Mouse (Mus musculus): ENCODE measurements around the gene Adgra1. TPM values are rescaled to one million over a fixed set of nuclear protein-coding genes. Genes with fewer than 3 reads are reported as not detected.

Gene Adgra1
- total RNA-seq (2021) = 10 to 100 TPM; 52.4 to 54.7 TPM

DNA sequence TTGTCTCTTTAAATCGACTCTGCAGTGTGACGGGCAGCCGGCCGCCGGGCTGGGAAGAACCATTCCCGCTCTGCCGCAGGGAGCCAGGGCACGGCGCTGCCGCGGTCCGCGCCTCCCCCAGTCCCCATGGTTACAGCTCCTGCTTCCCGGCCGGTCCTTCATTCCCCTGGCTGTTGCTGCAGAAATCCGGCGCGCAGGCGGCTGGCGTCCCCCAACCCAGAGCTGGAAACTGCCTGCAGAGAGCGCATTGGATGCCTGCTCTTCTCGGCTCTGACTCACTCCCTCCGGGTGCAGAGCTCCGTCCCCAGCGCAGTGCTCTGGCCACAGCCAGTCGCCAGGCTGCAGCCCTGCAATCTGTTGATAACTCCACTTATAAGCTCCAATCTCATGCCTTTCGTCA is at the start of gene Adgra1:
Gene Adgra1 (plus strand): TSS at position 139 of the 400 bp plus-strand sequence.
- peak; percentile 79 to 88 for DNase-seq (ENCODE audit: extremely low spot score in 1 of 2, low spot score in 1 of 2)

DNA sequence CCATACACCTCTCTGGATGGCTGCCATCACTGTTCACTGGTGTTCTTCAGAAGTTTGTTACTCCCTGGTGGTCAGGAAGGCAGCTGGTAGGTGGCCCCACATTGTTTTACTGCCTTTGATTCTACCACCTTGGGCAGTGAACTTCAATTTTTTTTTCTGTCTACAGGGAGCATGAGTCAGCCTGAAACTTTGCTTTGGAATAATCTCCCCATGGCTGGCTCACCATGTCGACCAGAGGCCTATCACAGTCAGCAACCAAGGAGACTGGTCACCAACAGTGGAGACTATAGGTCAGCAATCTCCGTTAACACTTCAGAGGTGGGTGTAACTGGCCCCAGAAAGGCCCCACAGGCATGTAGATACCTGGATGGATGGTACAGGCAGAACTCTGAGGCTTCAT is 46.6 kb upstream of the Adgra1 start:
- no peak for DNase-seq (ENCODE audit: extremely low spot score in 1 of 2, low spot score in 1 of 2)

DNA sequence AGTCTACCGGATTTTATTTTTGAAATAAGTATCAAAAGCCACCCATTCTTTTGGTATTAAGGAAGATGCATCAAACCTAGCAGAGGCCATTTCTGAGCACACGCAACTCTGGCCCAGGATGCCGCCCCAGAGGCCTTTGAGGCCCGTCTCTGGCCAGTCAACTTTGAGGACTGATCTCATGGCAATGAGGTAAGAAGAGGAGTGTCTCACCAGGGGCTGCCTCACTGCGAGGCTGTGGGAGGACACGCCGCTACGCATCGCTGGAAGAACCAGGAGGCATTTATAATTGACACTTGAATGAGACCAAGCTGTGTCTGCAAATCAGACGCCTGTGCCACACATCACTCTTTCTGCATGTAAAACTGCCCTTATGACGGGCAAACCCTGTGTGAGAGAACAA is 45.0 kb upstream of the Adgra1 start:
- no peak for DNase-seq (ENCODE audit: extremely low spot score in 1 of 2, low spot score in 1 of 2)

DNA sequence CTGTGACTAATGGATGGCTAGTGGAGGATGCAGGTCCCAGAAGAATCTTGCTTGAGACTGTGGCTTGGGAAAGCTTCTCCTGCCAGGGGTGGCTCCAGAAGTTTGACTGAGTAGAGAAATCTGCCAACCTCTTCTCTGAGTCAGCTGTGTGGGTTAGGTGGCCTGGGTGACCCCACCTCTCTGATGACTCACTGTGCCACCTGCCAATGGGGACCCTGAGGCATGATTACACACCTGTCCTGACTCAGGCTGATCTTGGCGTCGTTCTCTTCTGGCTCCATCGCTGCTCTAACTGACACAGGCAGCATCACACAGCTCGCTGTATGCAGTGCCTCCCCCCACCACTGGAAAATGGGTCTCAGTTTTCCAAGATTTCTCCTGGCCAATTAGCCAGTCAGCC is 44.3 kb upstream of the Adgra1 start:
- no peak for DNase-seq (ENCODE audit: extremely low spot score in 1 of 2, low spot score in 1 of 2)

DNA sequence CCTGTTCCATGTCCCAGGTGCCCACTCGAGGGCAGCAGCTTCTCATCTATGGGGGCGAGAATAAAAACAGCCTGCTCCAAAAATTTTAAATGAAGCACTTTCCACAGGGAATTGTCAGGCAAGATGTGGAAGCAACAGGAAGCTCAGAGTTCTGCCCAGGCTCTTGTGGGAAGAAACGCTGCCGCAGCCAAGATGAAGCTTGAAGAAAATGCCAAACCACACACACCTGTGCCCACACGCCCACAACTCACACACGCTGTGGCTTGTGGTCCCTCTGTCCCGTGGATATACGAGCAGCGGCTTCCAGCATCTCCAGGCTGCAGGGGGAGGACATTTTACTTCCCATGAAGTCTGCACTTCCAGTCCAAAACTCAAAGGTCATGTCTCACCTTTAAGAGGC is 42.4 kb upstream of the Adgra1 start:
- DNase-seq (ENCODE audit: extremely low spot score in 1 of 2, low spot score in 1 of 2) = no peak

DNA sequence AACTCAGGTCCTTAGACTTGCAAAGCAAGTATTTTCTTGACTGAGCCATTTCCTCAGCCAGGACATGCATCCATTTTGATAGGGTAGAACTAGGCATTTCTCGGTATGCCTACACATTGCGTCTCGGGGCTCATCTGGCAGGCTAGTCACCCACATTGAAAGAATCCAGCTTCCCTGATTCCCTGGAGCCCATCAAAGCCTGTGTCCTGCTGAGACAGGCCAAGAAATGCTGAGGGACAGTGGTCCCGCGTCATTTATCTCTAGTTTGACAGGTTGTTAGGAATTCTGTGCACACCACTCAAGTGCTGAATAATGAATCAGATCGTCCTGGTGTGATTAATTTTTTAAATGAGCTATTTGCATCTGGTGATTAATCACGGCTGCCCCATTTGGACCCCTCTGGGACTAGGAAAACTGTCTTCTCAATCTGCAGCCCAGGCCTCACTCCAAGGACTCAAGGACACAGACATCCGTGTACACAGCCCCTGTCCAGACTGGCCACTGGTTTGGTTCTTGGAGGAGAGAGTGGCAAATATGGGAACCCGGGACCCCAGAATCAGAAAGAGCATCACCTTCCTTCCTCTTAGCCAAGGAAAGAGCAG is 38.9 kb upstream of the Adgra1 start:
- DNase-seq (ENCODE audit: extremely low spot score in 1 of 2, low spot score in 1 of 2) = no peak

DNA sequence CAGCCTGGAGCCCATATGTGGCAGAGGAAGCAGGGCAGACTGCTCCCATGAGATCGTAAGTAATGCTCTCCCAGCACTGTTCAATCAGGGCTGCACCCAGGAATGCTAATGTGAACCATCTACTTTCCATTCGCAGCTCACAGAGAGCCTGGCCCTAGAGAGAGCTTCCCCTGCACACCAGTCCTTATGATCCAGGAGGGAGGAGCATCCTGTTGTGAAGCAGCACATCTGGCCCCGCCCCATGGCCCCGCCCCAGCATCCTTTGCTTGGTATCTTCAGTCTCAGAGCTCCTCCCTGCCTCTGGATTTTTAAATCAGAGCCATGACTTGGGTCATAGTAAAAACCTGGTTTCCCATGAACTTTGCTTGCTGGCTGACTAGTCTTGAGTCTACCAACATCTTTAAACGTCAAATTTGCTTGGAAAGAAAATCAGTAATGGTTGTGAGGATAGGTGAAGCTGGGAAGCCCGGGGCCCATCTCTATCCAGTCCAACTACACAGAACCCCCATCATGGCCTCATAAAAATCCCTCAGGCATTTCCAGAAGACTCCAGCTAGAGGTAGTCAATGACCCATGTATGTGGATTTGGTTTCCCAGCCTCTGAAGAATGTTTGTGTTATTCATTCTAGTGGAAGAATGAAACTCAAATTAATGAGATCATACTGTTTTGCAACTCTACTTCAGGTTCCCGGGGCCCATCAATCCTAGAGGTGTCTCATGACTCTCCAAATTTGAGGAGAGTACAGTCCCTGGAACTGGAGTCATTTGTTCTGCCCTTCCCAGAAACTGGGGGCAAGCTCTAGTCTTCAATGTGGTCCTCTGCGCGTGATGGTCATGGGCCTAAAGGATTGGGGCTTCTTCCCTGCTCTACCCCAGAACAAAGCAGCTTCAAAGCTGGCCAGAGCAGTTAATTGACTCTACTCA is 36.5 kb upstream of the Adgra1 start:
- no peak for DNase-seq (ENCODE audit: extremely low spot score in 1 of 2, low spot score in 1 of 2)

DNA sequence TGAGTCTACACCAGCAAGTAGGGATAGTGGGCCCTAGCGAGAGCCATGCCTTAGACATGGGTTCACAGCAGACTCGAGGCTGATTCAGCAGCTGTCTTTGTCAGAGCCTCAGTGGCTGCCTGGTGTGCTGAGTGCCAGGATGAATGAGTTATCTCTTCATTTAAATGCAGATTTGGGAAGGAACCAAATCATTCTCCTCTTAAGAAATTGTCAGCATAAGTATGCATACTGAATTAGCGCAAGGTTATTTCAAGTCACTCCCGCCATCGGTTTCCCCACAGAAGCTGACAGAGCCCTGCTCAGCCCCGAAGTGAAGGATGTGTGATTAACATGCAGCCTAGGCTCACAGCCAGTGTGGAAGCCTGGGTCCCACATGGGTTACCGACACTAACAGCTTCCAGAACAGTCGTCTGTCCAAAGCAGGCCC is 27.8 kb upstream of the Adgra1 start:
- no peak for DNase-seq (ENCODE audit: extremely low spot score in 1 of 2, low spot score in 1 of 2)

DNA sequence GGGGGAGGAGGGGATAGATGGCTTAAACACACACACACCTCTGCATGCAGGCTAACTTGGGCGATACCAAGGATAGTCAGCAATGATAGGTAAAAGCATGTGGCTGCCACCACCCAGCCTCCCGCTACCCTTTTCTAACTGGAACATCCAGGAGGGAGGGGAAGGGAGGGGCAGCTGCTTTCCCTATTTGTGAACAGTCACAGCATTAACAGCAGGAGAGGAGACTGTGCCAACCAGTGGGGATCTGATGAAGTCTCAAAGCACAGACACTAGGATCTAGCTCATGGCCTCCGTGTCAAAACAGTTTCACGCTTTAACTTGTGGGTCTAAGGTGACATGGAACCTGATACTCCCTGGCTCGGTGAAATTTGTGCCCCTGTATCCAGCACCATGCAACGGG is 23.9 kb upstream of the Adgra1 start:
- DNase-seq (ENCODE audit: extremely low spot score in 1 of 2, low spot score in 1 of 2) = no peak

DNA sequence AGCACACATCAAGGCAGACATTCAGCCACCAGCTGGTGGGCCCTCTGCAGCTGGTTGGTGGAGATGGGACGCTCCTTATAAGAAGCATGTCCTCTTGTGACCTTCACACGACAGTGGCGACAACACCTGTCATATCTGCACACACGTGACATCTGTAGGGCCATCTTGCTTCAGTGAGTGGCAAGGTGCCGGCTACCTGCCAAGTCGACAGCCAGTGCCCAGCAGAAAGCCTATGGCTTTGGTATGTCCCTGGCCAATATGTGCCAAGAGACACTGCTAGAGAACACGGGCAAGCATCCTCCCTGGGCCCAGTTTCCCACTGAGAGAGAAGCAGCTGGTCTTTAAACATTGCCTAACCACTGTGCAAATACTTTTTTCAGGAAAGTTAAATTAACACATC is 22.3 kb upstream of the Adgra1 start:
- DNase-seq (ENCODE audit: extremely low spot score in 1 of 2, low spot score in 1 of 2) = no peak

DNA sequence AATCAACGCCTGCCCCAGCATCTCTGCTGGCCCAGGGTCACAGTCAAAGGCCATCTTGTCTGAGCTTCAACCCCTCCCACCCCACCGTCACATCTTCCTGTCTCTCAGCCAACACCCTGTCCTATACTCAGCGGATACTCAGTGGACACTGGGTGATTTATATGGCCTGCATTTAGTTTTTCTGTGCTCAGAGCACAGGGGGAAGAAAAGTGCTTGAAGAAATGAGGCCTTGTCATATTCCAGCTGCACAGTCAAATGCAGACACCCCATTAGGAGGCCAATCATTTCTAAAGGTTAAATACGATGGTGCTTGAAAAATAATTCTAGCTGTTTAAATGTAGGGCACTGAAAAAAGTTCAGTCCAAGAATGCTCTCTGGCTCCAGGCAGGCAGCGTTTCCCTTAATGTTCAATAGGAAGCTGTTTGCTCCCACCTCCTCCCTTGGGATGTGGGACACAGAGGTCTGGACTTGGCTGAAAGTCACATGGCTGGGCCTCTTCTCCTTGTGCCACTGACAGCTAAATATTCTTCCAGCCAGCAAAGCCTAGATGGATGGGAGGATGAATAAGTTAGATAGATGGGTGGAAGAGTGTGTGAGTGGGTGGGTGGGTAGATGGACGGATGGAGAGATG is 20.3 kb upstream of the Adgra1 start:
- no peak for DNase-seq (ENCODE audit: extremely low spot score in 1 of 2, low spot score in 1 of 2)

DNA sequence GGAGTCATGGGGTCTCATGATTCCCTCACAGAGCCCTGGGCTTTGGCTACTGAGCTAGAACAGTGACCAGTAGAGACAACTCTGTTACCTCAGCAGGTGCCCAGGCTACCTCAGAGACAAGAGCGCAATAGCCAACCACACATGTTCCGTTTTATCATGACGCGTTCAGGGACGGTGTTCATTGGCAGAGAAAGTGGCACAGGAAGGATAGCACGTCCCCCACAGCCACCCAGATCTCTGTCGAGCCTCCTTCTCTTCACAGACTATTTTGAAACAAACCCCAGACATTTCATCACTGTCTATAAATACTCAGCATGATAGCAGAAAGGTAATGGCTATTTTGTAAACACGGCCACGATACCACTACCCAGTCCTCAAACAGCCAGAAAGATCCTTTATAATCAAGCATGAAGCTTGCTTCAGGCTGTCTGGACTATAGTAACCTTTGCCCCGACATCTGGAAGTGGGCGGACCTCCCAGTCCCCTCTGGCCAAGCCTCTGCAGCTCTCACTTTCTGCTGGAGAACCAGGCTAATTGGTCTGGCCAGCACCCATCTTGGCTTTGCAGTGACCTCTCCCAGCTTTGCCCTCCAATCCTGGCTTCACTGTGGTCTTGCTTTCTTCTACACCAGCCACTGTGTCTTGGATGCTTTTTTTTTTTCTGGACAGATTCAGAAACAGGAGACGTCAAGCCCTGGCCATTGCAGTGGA is 11.5 kb upstream of the Adgra1 start:
- DNase-seq (ENCODE audit: extremely low spot score in 1 of 2, low spot score in 1 of 2) = no peak

DNA sequence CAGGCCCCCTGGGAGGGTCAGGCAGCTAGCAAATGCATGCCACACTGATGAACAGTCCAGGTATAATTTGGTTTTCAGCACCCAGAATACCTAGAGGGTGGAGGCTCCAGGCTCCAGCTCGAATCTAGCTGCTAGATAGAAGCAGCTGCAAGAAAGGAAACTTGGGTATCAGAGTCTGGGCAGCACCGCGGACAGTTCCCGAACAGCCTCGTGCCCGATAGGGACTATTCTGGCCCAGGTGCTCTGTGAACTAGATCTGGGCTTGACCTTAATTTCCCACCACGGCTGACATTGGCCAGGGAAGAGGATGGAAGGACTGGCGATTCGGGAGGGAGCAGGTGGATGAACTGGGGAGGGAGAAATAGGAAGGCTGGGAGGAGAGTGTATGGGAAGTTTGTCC is 6.3 kb upstream of the Adgra1 start:
- DNase-seq (ENCODE audit: extremely low spot score in 1 of 2, low spot score in 1 of 2) = no peak

DNA sequence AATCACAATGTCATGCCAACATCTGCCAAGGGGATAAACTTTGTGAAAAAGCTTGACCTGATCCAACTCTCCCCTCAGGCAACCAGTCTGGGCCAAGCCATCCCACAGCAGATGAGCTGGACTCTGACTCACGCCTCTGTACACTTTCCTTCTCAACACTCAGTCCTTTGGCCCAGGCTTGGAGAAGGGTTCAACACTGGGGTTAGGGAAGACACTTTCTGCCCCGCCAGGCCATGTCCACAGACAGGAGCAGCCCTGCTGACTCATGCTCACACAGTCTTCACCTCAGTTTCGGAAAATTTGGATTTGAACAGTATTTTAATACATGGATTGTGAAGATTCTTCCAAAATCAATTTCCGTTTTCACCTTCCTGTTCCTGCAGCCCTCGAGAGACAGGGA is 442 bp upstream of the Adgra1 start:
- no peak for DNase-seq (ENCODE audit: extremely low spot score in 1 of 2, low spot score in 1 of 2)

DNA sequence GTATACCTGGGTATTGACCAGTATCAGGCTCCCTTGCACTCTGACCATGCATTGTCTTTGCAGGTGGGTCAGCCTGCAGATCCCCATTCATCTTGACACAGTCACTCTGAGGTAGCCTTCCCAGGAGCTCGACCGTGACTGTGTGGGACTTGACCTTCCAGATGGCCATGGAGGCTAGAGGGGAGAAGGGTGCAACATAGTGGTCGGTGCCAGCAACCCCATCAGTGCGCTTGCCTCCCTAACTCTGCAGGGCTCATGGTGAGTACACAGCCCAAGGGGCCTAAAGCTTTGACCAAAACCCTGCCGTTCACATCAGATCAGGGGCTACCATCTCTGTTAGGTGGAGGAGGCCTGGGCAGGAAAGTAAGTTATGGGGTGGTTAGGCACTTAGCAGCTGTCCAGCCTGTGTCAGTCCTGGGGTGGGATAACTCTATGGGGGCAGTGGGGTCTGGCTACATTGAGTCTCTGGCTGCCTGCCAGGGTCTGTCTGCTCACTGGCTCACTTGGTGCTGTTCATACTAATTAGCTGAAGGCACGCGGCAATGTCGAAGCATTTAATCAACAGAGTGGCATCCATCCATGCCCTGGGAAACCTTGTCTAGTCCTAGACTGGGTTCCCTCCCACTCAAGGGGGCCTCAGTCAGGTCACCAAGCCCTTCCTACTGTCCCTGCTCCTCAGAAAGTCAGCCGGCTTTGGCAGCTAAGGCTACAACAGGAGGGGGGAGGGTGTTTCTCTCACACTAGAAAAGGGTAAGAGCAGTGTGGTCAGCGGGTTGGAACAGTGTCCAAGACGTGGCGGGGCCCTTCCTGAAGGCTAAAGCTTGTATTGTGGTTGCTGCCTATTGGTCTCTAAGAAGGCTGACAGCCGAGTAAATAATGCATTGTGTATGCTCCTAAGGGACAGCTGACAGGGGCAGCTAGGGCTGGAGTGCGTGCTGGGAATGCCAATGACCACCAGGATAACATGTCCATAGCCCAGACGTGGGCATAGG is 1.5 kb downstream of the Adgra1 start:
- peak in 1 of 2 experiments; percentile 43 for DNase-seq (ENCODE audit: extremely low spot score in 1 of 2, low spot score in 1 of 2)

DNA sequence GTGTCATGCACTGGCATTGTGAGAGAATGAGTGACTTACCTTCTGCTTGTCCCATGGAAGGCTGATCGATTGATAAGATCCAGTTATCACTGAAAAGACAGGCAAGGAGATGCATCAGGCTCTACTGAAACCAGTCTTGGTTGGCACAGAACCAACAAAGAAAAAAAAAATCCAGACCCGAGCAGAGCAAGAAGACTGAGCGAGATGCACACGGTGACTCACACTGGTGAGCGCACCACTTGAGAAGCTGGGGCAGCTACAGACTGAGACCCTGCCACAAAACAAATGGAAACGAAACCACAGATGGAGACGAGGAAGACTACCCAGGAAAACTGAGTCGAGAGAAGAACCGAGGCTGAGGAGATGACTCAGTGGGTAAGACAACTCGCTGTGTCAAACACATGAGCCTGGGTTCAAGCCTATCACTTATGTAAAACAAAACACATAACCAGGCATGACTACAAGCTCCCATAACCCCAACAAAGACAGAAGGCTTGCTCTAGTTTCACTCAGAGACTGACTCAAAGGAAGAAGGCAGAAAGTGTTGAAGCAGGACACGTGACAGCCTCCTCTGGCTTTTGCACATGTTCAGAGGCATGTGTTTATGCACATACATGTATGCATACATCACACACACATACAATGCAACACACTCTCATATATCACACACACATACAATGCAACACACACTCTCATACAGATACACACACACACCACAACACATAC is 6.6 kb downstream of the Adgra1 start:
- no peak for DNase-seq (ENCODE audit: extremely low spot score in 1 of 2, low spot score in 1 of 2)

DNA sequence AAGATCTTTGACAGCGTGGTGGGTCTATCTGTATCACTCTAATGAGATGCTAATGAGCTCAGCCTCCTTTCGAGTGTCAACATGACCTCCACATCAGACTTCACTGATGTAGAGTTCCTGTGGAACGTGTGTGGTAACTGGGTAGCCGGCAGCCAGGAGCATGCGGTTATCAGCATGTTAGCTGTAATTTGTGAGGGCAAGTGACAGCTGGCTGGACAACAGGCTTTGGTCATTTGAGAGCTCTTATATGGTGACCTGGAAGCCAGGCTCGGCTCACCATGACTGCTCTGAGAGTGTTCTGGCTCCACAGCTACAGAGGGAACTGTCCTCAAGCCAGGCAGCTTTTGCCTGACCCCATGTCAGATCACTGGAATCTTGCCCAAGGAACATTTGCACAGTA is 8.4 kb downstream of the Adgra1 start:
- no peak for DNase-seq (ENCODE audit: extremely low spot score in 1 of 2, low spot score in 1 of 2)

DNA sequence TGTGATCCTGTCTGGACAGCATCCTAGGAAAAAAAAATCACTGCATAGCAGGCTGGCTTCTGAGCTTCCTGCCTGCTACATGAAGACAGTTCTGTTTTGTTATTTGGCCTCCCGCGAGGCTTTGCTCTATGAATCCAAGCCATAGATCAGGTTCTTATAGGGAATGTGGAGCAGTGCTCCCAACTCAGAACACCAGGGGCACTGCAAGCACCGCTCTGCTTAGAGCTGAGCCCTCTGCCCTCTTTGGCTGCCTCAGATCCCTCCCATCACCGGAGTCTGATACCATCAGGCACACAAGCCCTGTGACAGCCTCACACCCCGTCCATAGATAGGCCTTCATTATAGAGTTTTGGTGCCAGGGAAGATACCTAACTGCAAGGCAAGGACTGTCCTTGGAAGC is 9.2 kb downstream of the Adgra1 start:
- DNase-seq (ENCODE audit: extremely low spot score in 1 of 2, low spot score in 1 of 2) = no peak

DNA sequence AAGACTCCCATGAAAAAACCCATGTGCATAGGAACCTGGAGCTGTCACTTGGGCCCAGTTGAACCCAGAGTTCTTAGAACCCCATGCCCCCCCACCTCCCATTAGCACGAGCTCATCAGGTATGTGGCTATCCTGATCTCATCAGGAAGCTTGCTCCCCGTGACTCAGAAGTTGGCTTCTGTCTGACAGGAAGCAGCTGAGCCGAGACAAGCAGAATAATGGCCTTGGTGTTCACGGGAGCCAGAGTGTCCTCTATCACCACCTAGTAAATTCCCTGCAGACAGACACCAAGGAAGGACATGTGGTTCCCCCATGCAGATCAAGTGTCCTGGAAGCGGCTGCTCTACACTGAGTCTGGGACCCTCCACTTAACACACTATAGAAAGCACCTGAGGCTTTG is 9.8 kb downstream of the Adgra1 start:
- DNase-seq (ENCODE audit: extremely low spot score in 1 of 2, low spot score in 1 of 2) = no peak
